Mouse (Mus musculus) G1E (cell line): Measurements from ENCODE around the gene Rhox4g. TPM values are rescaled to one million over a fixed set of nuclear protein-coding genes. Genes with fewer than 3 reads are reported as not detected.
"Not testable (repeated sequence)": the region's sequence is repeated elsewhere in the genome, so short reads cannot be mapped to it uniquely, and the experiment has no call there.

ENCODE experiments used
- ATAC-seq: 2 replicates; pipeline ENCODE4 v1.8.0; 2016; ENCODE audit warnings: mild to moderate bottlenecking; ENCODE audit not compliant: insufficient number of reproducible peaks, poor library complexity, low FRiP score, severe bottlenecking; ENCODE audit errors: extremely low read depth
- DNase-seq: peaks from one replicate; pipeline ENCODE4 v3.0.0; 2012; ENCODE audit warnings: low spot score
- H3K27me3 ChIP-seq: 2 replicates; pipeline ENCODE4 v1.6.1; 2012; ENCODE audit warnings: mild to moderate bottlenecking, low read length, inconsistent platforms; ENCODE audit not compliant: insufficient read depth
- H3K36me3 ChIP-seq: replicated peaks from 2 replicates; pipeline ENCODE3; 2012; ENCODE audit warnings: mild to moderate bottlenecking, inconsistent platforms
- H3K4me1 ChIP-seq: 2 replicates; pipeline ENCODE4 v1.6.1; 2012; ENCODE audit warnings: low read depth, low read length, inconsistent platforms, mixed read lengths; ENCODE audit not compliant: insufficient read depth
- H3K4me3 ChIP-seq: 2 replicates; pipeline ENCODE4 v1.5.1; 2012; ENCODE audit warnings: low read depth, mild to moderate bottlenecking, inconsistent platforms, low read length, moderate library complexity, mixed read lengths
- H3K9me3 ChIP-seq: replicated peaks from 2 replicates; pipeline ENCODE4 v1.6.1; 2012; ENCODE audit warnings: inconsistent platforms
- CTCF ChIP-seq: IDR thresholded peaks from 2 replicates; pipeline ENCODE4 v1.5.1; 2012; ENCODE audit warnings: low read depth, low read length, inconsistent platforms, mixed read lengths
- GATA1 ChIP-seq: IDR thresholded peaks from 2 replicates; pipeline ENCODE4 v1.6.1; 2012; ENCODE audit warnings: borderline replicate concordance, low read length, inconsistent platforms, mixed read lengths
- GATA2 ChIP-seq: IDR thresholded peaks from 2 replicates; pipeline ENCODE4 v1.6.1; 2012; ENCODE audit warnings: low read depth, low read length, inconsistent platforms, borderline replicate concordance
- POLR2AphosphoS5 ChIP-seq: IDR thresholded peaks from 2 replicates; pipeline ENCODE4 v1.6.1; 2012; ENCODE audit warnings: low read depth, low read length, inconsistent platforms; ENCODE audit not compliant: insufficient replicate concordance
- TAL1 ChIP-seq: conservative IDR thresholded peaks from 2 replicates; pipeline ENCODE4 v1.6.1; 2012; ENCODE audit warnings: low read depth, low read length, inconsistent platforms, mixed read lengths
- polyA plus RNA-seq: library from polyadenylated mRNA; stranded (reverse); fragments of >175 nt; gene quantifications from 2 replicates; pipeline ENCODE4 v1.2.3, GENCODE M21; 2012
- total RNA-seq, 2 experiments: library from RNA; stranded (forward) in 1 of 2; stranded (reverse) in 1 of 2; fragments of 200-1000 nt in 1 of 2; fragments of >200 nt in 1 of 2; fragmentation: Nextera tagmentation in 1 of 2; gene quantifications; 2 replicates each; pipeline ENCODE4 v1.2.3; 2014 to 2017

Gene Rhox4g
- total RNA-seq (2014; fragmentation: Nextera tagmentation): not detected in 2 replicates
- 0.16 TPM in 1 of 2 replicates, not detected in the other for total RNA-seq (2017)
- polyA plus RNA-seq: not detected in 2 replicates

DNA sequence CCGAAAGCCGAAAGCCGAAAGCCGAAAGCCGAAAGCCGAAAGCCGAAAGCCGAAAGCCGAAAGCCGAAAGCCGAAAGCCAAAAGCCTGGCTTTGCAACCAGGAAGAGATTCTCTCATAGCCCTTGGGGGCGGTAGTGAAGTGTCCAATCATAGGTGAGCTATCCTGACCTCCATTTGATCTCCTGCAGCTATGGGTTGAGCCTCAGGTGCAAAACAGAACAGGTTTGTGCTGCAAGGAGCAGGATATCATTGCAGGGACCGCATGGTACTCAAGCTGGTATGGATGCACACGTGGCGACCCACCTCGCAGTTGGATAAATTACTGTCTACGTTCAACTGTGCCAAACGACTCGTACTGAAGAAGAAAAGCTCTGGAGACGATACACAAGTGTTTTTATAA is at the start of gene Rhox4g:
Gene Rhox4g (minus strand): TSS at position 101 of the 400 bp plus-strand sequence.
- not testable (repeated sequence) for H3K4me3 ChIP-seq, DNase-seq, H3K36me3 ChIP-seq, H3K9me3 ChIP-seq, H3K4me1 ChIP-seq, ATAC-seq, H3K27me3 ChIP-seq

GRCm38 (mm10) chrX:37692261-37692660 is 41.1 kb upstream of the Rhox4g start:
- TF ChIP-seq CTCF (no peak), GATA2 (no peak), GATA1 (no peak), POLR2AphosphoS5 (no peak), TAL1 (no peak)
- no peaks in the 10 kb centered on the region for H3K9me3 ChIP-seq
- no peaks in the 10 kb centered on the region for H3K36me3 ChIP-seq
- DNase-seq (no peak), ATAC-seq (no peak)
- H3K27me3 ChIP-seq: no peaks in the 10 kb centered on the region
- H3K4me3 ChIP-seq: no peak overlapping the region
- no peaks in the 10 kb centered on the region for H3K4me1 ChIP-seq

DNA sequence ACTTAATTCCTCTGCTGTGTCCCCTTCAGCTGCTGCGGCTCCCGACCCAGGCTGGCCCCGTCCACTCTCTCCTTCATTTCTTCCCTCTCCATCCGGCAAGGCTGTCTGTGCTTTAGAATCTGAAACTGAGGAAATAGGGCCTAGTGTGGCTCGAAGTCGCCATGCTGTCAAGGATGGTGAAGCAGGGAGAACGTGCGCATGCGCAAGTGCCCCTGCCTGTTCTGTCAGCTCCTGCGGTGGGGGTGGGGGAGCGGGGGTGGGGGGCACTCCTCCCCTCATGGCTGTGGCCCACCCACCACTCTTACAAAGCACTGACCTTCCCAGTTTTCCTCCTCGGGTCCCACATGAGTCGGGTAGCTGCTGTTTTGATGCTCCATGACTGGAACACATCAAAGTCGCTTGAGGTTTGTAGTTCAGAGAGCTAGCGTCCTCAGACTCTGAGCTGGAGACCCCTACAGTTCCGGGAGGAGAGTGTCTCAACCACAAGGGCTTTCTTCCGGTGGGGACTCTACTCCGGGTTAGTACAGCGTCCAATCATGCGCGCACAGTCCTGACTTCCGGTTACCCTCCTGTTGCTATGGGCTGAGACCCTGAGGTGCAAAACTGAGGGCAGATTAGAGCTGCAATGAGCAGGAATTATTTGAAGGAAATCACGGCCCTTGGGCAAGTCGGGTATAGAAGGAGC is 32.0 kb upstream of the Rhox4g start:
- no peak for DNase-seq

GRCm38 (mm10) chrX:37673177-37673576 is 22.1 kb upstream of the Rhox4g start, which contains the start of gene Rhox2h:
Rhox2h (minus strand) TSS chrX:37673277.
- H3K4me1 ChIP-seq, H3K9me3 ChIP-seq, ATAC-seq, DNase-seq, H3K36me3 ChIP-seq, H3K27me3 ChIP-seq, H3K4me3 ChIP-seq: not testable (repeated sequence)

More for the DNA sequence above, 32.0 kb upstream of the Rhox4g start:
- H3K9me3 ChIP-seq: peaks cover 26% of the 10 kb centered on the region
- no peaks in the 10 kb centered on the region for H3K36me3 ChIP-seq
- H3K4me3 ChIP-seq: no peak overlapping the region
- no peaks in the 10 kb centered on the region for H3K27me3 ChIP-seq
- H3K4me1 ChIP-seq: no peaks in the 10 kb centered on the region
- ATAC-seq: no peak
- no peak for TF ChIP-seq TAL1
- TF ChIP-seq GATA1: no peak
- TF ChIP-seq GATA2: no peak
- TF ChIP-seq POLR2AphosphoS5: no peak
- no peak for TF ChIP-seq CTCF

- not testable (repeated sequence) for H3K4me1 ChIP-seq, H3K9me3 ChIP-seq, H3K4me3 ChIP-seq, H3K36me3 ChIP-seq, ATAC-seq, H3K27me3 ChIP-seq, DNase-seq
Measured at GRCm38 (mm10) chrX:37668664-37669063, 17.5 kb upstream of the Rhox4g start, which contains the start of gene Rhox3h. Rhox3h (minus strand) TSS chrX:37668764.

DNA sequence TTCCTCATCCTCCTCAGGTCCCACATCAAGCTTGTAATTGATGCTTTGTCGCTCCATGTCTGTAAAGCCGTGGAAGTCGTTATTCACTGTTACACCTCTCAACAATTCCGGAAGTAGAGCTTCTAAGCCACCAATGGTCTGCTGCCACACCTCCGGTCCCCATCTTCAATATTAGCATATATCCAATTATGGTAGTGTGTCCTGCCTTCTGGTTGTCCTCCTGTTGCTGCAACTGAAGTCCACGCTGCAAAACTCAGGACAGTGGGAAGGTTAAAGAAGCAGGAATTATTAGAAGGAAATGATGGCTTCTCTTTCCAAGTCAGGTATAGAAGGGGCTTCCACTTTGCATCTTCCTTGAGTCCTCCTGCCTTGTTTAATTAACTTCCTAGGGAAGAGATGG is 7.8 kb downstream of the Rhox4g start, which contains the start of gene Rhox2g:
Gene Rhox2g (minus strand): TSS at position 101 of the 400 bp plus-strand sequence.
- H3K9me3 ChIP-seq, H3K27me3 ChIP-seq, ATAC-seq, H3K36me3 ChIP-seq, H3K4me1 ChIP-seq, H3K4me3 ChIP-seq, DNase-seq: not testable (repeated sequence)

- not testable (repeated sequence) for ATAC-seq, H3K27me3 ChIP-seq, DNase-seq, H3K4me3 ChIP-seq, H3K9me3 ChIP-seq, H3K36me3 ChIP-seq, H3K4me1 ChIP-seq
Measured at GRCm38 (mm10) chrX:37628512-37628911, 22.6 kb downstream of the Rhox4g start, which contains the start of gene Rhox3g. Rhox3g (minus strand) TSS chrX:37628612.

- not testable (repeated sequence) for H3K9me3 ChIP-seq, DNase-seq, H3K4me1 ChIP-seq, H3K36me3 ChIP-seq, H3K27me3 ChIP-seq, H3K4me3 ChIP-seq, ATAC-seq
Measured at GRCm38 (mm10) chrX:37607604-37608003, 43.5 kb downstream of the Rhox4g start, which contains the start of gene Rhox4f. Rhox4f (minus strand) TSS chrX:37607704.

Other genes starting within 250 kb of the Rhox4g start
Only the 20 nearest of the 22 such genes appear.
- not detected in 2 replicates for gene Rhox4b, start 218.8 kb downstream of the Rhox4g start, total RNA-seq (2014; fragmentation: Nextera tagmentation)
- not detected in 2 replicates for gene Rhox4b, start 218.8 kb downstream of the Rhox4g start, total RNA-seq (2017)
- gene Rhox4b, start 218.8 kb downstream of the Rhox4g start, polyA plus RNA-seq: not detected in 2 replicates
- not detected in 2 replicates for gene Rhox2c, start 197.6 kb downstream of the Rhox4g start, total RNA-seq (2014; fragmentation: Nextera tagmentation)
- gene Rhox2c, start 197.6 kb downstream of the Rhox4g start, total RNA-seq (2017): not detected in 2 replicates
- not detected in 2 replicates for gene Rhox2c, start 197.6 kb downstream of the Rhox4g start, polyA plus RNA-seq
- gene Rhox3c, start 192.7 kb downstream of the Rhox4g start, total RNA-seq (2014; fragmentation: Nextera tagmentation): not detected in 2 replicates
- not detected in 2 replicates for gene Rhox3c, start 192.7 kb downstream of the Rhox4g start, total RNA-seq (2017)
- gene Rhox3c, start 192.7 kb downstream of the Rhox4g start, polyA plus RNA-seq: not detected in 2 replicates
- gene Rhox4c, start 171.0 kb downstream of the Rhox4g start, total RNA-seq (2014; fragmentation: Nextera tagmentation): not detected in 2 replicates
- gene Rhox4c, start 171.0 kb downstream of the Rhox4g start, total RNA-seq (2017): not detected in 2 replicates
- not detected in 2 replicates for gene Rhox4c, start 171.0 kb downstream of the Rhox4g start, polyA plus RNA-seq
- not detected in 2 replicates for gene Rhox2d, start 157.9 kb downstream of the Rhox4g start, total RNA-seq (2014; fragmentation: Nextera tagmentation)
- not detected in 2 replicates for gene Rhox2d, start 157.9 kb downstream of the Rhox4g start, total RNA-seq (2017)
- gene Rhox2d, start 157.9 kb downstream of the Rhox4g start, polyA plus RNA-seq: not detected in 2 replicates
- not detected in 2 replicates for gene Rhox4d, start 137.0 kb downstream of the Rhox4g start, total RNA-seq (2014; fragmentation: Nextera tagmentation)
- gene Rhox4d, start 137.0 kb downstream of the Rhox4g start, total RNA-seq (2017): 0.17 TPM in 1 of 2 replicates, not detected in the other
- gene Rhox4d, start 137.0 kb downstream of the Rhox4g start, polyA plus RNA-seq: not detected in 2 replicates
- not detected in 2 replicates for gene Rhox2e, start 120.9 kb downstream of the Rhox4g start, total RNA-seq (2014; fragmentation: Nextera tagmentation)
- not detected in 2 replicates for gene Rhox2e, start 120.9 kb downstream of the Rhox4g start, total RNA-seq (2017)
- gene Rhox2e, start 120.9 kb downstream of the Rhox4g start, polyA plus RNA-seq: not detected in 2 replicates
- gene Rhox3e, start 109.3 kb downstream of the Rhox4g start, total RNA-seq (2014; fragmentation: Nextera tagmentation): not detected in 2 replicates
- gene Rhox3e, start 109.3 kb downstream of the Rhox4g start, total RNA-seq (2017): not detected in 2 replicates
- not detected in 2 replicates for gene Rhox3e, start 109.3 kb downstream of the Rhox4g start, polyA plus RNA-seq
- gene Rhox4e, start 93.9 kb downstream of the Rhox4g start, total RNA-seq (2014; fragmentation: Nextera tagmentation): not detected in 2 replicates
- not detected in 2 replicates for gene Rhox4e, start 93.9 kb downstream of the Rhox4g start, total RNA-seq (2017)
- not detected in 2 replicates for gene Rhox4e, start 93.9 kb downstream of the Rhox4g start, polyA plus RNA-seq
- gene Rhox2f, start 79.9 kb downstream of the Rhox4g start, total RNA-seq (2014; fragmentation: Nextera tagmentation): not detected in 2 replicates
- gene Rhox2f, start 79.9 kb downstream of the Rhox4g start, total RNA-seq (2017): not detected in 2 replicates
- not detected in 2 replicates for gene Rhox2f, start 79.9 kb downstream of the Rhox4g start, polyA plus RNA-seq
- not detected in 2 replicates for gene Rhox3f, start 70.3 kb downstream of the Rhox4g start, total RNA-seq (2014; fragmentation: Nextera tagmentation)
- gene Rhox3f, start 70.3 kb downstream of the Rhox4g start, total RNA-seq (2017): not detected in 2 replicates
- not detected in 2 replicates for gene Rhox3f, start 70.3 kb downstream of the Rhox4g start, polyA plus RNA-seq
- gene Rhox4f, start 43.6 kb downstream of the Rhox4g start, total RNA-seq (2014; fragmentation: Nextera tagmentation): not detected in 2 replicates
- gene Rhox4f, start 43.6 kb downstream of the Rhox4g start, total RNA-seq (2017): not detected in 2 replicates
- not detected in 2 replicates for gene Rhox4f, start 43.6 kb downstream of the Rhox4g start, polyA plus RNA-seq
- gene Rhox3g, start 22.7 kb downstream of the Rhox4g start, total RNA-seq (2014; fragmentation: Nextera tagmentation): not detected in 2 replicates
- gene Rhox3g, start 22.7 kb downstream of the Rhox4g start, total RNA-seq (2017): not detected in 2 replicates
- not detected in 2 replicates for gene Rhox3g, start 22.7 kb downstream of the Rhox4g start, polyA plus RNA-seq
- gene Rhox2g, start 7.9 kb downstream of the Rhox4g start, total RNA-seq (2014; fragmentation: Nextera tagmentation): not detected in 2 replicates
- gene Rhox2g, start 7.9 kb downstream of the Rhox4g start, total RNA-seq (2017): not detected in 2 replicates
- gene Rhox2g, start 7.9 kb downstream of the Rhox4g start, polyA plus RNA-seq: not detected in 2 replicates
- not detected in 2 replicates for gene Rhox3h, start 17.4 kb upstream of the Rhox4g start, total RNA-seq (2014; fragmentation: Nextera tagmentation)
- gene Rhox3h, start 17.4 kb upstream of the Rhox4g start, total RNA-seq (2017): not detected in 2 replicates
- gene Rhox3h, start 17.4 kb upstream of the Rhox4g start, polyA plus RNA-seq: not detected in 2 replicates
- gene Rhox2h, start 21.9 kb upstream of the Rhox4g start, total RNA-seq (2014; fragmentation: Nextera tagmentation): not detected in 2 replicates
- 0.60 and 0.93 TPM in 2 replicates for gene Rhox2h, start 21.9 kb upstream of the Rhox4g start, total RNA-seq (2017)
- gene Rhox2h, start 21.9 kb upstream of the Rhox4g start, polyA plus RNA-seq: 0.07 TPM in 1 of 2 replicates, not detected in the other
- gene Rhox5, start 153.5 kb upstream of the Rhox4g start, total RNA-seq (2014; fragmentation: Nextera tagmentation): not detected in 2 replicates
- gene Rhox5, start 153.5 kb upstream of the Rhox4g start, total RNA-seq (2017): 0.41 and 2.0 TPM in 2 replicates
- gene Rhox5, start 153.5 kb upstream of the Rhox4g start, polyA plus RNA-seq: 0.21 and 0.41 TPM in 2 replicates
- gene Rhox6, start 175.6 kb upstream of the Rhox4g start, total RNA-seq (2014; fragmentation: Nextera tagmentation): not detected in 2 replicates
- gene Rhox6, start 175.6 kb upstream of the Rhox4g start, total RNA-seq (2017): not detected in 2 replicates
- not detected in 2 replicates for gene Rhox6, start 175.6 kb upstream of the Rhox4g start, polyA plus RNA-seq
- not detected in 2 replicates for gene Rhox7a, start 180.4 kb upstream of the Rhox4g start, total RNA-seq (2014; fragmentation: Nextera tagmentation)
- gene Rhox7a, start 180.4 kb upstream of the Rhox4g start, total RNA-seq (2017): not detected in 2 replicates
- gene Rhox7a, start 180.4 kb upstream of the Rhox4g start, polyA plus RNA-seq: not detected in 2 replicates
- gene Rhox8, start 227.6 kb upstream of the Rhox4g start, total RNA-seq (2014; fragmentation: Nextera tagmentation): 44.2 TPM in 1 of 2 replicates, not detected in the other
- not detected in 2 replicates for gene Rhox8, start 227.6 kb upstream of the Rhox4g start, total RNA-seq (2017)
- not detected in 2 replicates for gene Rhox8, start 227.6 kb upstream of the Rhox4g start, polyA plus RNA-seq